Comparison of ENCODE assay signal across 12 mouse cellular contexts in the genomic region with DNA sequence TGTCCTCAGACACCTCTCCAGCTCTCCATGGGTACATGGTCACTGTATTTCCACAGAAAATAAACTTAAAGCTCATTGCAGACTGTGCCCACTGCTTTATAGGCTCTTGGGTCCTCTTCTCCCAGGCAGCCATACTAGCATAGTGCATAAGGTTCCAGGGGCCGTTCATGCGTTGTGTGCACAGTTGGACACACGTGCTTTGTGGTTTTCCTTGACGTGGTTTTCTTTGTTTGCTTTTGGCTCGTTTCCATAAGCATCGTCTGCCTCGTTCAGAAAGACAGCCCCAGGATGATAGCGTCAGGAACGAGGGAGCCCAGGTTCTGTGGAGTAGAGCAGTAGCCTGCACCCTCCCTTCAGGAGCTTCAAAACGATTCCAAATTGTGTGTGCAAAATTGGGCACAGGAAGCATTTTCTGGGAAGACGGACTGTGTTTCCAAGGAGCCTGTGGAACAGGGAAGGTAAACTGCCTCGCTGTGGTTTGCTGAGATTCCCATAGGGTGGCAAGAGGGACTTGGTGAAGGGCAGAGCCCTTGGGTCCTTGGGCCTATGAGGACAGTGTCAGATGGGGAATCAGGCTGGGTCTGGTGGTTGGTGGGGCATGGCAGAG. TPM values are rescaled to one million over a fixed set of nuclear protein-coding genes. Genes with fewer than 3 reads are reported as not detected.
A peak's percentile ranks its signal among the peaks of the same experiment; 100 is the strongest.
DNase-seq lines count a peak whose midpoint lies in the region; ATAC-seq and TF ChIP-seq lines count a peak whose summit lies in the region.
"Had no signal": no experiment of that assay in that cellular context is flagged by ENCODE, and none has a peak within 500 bp of the region (broad histone marks: within the 10 kb centered on the region; RNA-seq: fewer than 3 reads in every experiment).

No protein-coding gene starts in this region.

- WGBS in forebrain, embryonic 15.5 days, result 36% methylated on average over 12 of the region's 12 CpGs
- 34% methylated on average over 12 of the region's 12 CpGs for WGBS in forebrain, embryonic 16.5 days
- 77% methylated on average over 12 of the region's 12 CpGs for WGBS in midbrain, embryonic 11.5 days
- WGBS in midbrain, embryonic 10.5 days, result 81% methylated on average over 12 of the region's 12 CpGs
- WGBS in midbrain, postnatal 0 days, result 37% methylated on average over 12 of the region's 12 CpGs

- ATAC-seq in forebrain, embryonic 15.5 days (replicated peaks), result no peak
- no peak for ATAC-seq in forebrain, embryonic 16.5 days
- ATAC-seq in midbrain, embryonic 11.5 days (ENCODE audit: low FRiP score), result no peak
- ATAC-seq in common myeloid progenitor, adult 5-6 weeks (replicated peaks; ENCODE audit: low read depth, poor library complexity, severe bottlenecking), result peak; percentile 35; the same call in 1 of the 2 replicates
- ATAC-seq in midbrain, postnatal 0 days (ENCODE audit: low FRiP score), result no peak

- no peak for TF ChIP-seq CTCF in midbrain, postnatal 0 days (IDR thresholded peaks at IDR 0.05)

- H3K4me1 ChIP-seq in forebrain, embryonic 15.5 days, result peaks cover 6% of the 10 kb centered on the region; the same call in 1 of the 2 replicates
- peaks cover 8% of the 10 kb centered on the region; the same call in 1 of the 2 replicates for H3K4me1 ChIP-seq in forebrain, embryonic 16.5 days (replicated peaks; ENCODE audit: control insufficient read depth, insufficient read depth, low read length)
- peaks cover 3% of the 10 kb centered on the region; the same call in 1 of the 2 replicates for H3K4me1 ChIP-seq in midbrain, embryonic 11.5 days (ENCODE audit: control insufficient read depth, insufficient read depth, low read length)
- peaks cover 35% of the 10 kb centered on the region for H3K4me1 ChIP-seq in midbrain, embryonic 10.5 days
- H3K4me1 ChIP-seq in midbrain, postnatal 0 days (ENCODE audit: insufficient read depth, low read length), result peaks cover under 1% of the 10 kb centered on the region; the same call in 1 of the 2 replicates

- 0 out of 2 replicates have a peak overlapping the region, but pooled peaks have one; percentile 14 for H3K27ac ChIP-seq in forebrain, embryonic 15.5 days (replicated peaks)
- H3K27ac ChIP-seq in forebrain, embryonic 16.5 days (ENCODE audit: low read length), result no peak overlapping the region
- H3K27ac ChIP-seq in midbrain, embryonic 11.5 days (ENCODE audit: low read depth, low read length), result no peak overlapping the region
- no peak overlapping the region for H3K27ac ChIP-seq in midbrain, embryonic 10.5 days (replicated peaks)
- peak overlapping the region; percentile 34 for H3K27ac ChIP-seq in midbrain, postnatal 0 days (ENCODE audit: low read depth, low read length)
- H3K27ac ChIP-seq: embryonic facial prominence, embryonic 15.5 days; forebrain, embryonic 10.5 days had no signal

- peak; percentile 75 for DNase-seq in midbrain, embryonic 11.5 days (ENCODE audit: low spot score, missing footprints)
- DNase-seq in midbrain, embryonic 10.5 days (ENCODE audit: low spot score), result no peak
- DNase-seq in midbrain, postnatal 0 days (ENCODE audit: low spot score), result peak; percentile 10
- no peak for DNase-seq in thymus, postnatal 10 days (ENCODE audit: low spot score in 2 of 2)
- no peak for DNase-seq in kidney, adult 18-20 months
- DNase-seq: lung, adult 2 months had no signal

- H3K36me3 ChIP-seq in forebrain, embryonic 15.5 days, result no peaks in the 10 kb centered on the region
- no peaks in the 10 kb centered on the region for H3K36me3 ChIP-seq in forebrain, embryonic 16.5 days (ENCODE audit: control insufficient read depth, insufficient read depth)
- no peaks in the 10 kb centered on the region for H3K36me3 ChIP-seq in midbrain, embryonic 11.5 days (ENCODE audit: control insufficient read depth, insufficient read depth, low read length)
- H3K36me3 ChIP-seq in midbrain, embryonic 10.5 days, result peaks cover under 1% of the 10 kb centered on the region; the same call in 1 of the 2 replicates
- peaks cover 27% of the 10 kb centered on the region for H3K36me3 ChIP-seq in midbrain, postnatal 0 days (ENCODE audit: insufficient read depth, low read length)
- H3K36me3 ChIP-seq: embryonic facial prominence, embryonic 15.5 days had no signal

- H3K4me3 ChIP-seq in forebrain, embryonic 15.5 days, result no peak overlapping the region
- H3K4me3 ChIP-seq in forebrain, embryonic 16.5 days (replicated peaks; ENCODE audit: low read length), result no peak overlapping the region
- no peak overlapping the region for H3K4me3 ChIP-seq in midbrain, embryonic 11.5 days (ENCODE audit: low read depth, low read length)
- no peak overlapping the region for H3K4me3 ChIP-seq in midbrain, embryonic 10.5 days
- no peak overlapping the region for H3K4me3 ChIP-seq in midbrain, postnatal 0 days (ENCODE audit: low read depth, low read length)
- H3K4me3 ChIP-seq: embryonic facial prominence, embryonic 15.5 days; forebrain, embryonic 10.5 days had no signal

- H3K4me2 ChIP-seq in forebrain, embryonic 15.5 days (replicated peaks), result no peak overlapping the region
- H3K4me2 ChIP-seq in forebrain, embryonic 16.5 days (ENCODE audit: low read length), result no peak overlapping the region
- H3K4me2 ChIP-seq in midbrain, embryonic 11.5 days, result no peak overlapping the region
- H3K4me2 ChIP-seq in midbrain, postnatal 0 days (ENCODE audit: low read depth, low read length, poor library complexity, severe bottlenecking), result no peak overlapping the region
- H3K4me2 ChIP-seq: embryonic facial prominence, embryonic 15.5 days; heart, embryonic 11.5 days had no signal

- H3K27me3 ChIP-seq in forebrain, embryonic 15.5 days, result no peaks in the 10 kb centered on the region
- H3K27me3 ChIP-seq in forebrain, embryonic 16.5 days (replicated peaks; ENCODE audit: control insufficient read depth, insufficient read depth, low read length), result no peaks in the 10 kb centered on the region
- H3K27me3 ChIP-seq in midbrain, embryonic 11.5 days (ENCODE audit: control insufficient read depth, insufficient read depth, low read length), result no peaks in the 10 kb centered on the region; the same call in 1 of the 2 replicates
- H3K27me3 ChIP-seq in midbrain, embryonic 10.5 days (ENCODE audit: low read depth, poor library complexity, severe bottlenecking), result peaks cover 88% of the 10 kb centered on the region
- no peaks in the 10 kb centered on the region for H3K27me3 ChIP-seq in midbrain, postnatal 0 days (ENCODE audit: insufficient read depth, low read length)

- H3K9ac ChIP-seq in forebrain, embryonic 15.5 days (replicated peaks), result no peak overlapping the region
- no peak overlapping the region for H3K9ac ChIP-seq in forebrain, embryonic 16.5 days (replicated peaks; ENCODE audit: low read depth, low read length)
- H3K9ac ChIP-seq in midbrain, embryonic 11.5 days (ENCODE audit: low read length), result no peak overlapping the region
- H3K9ac ChIP-seq in midbrain, postnatal 0 days (replicated peaks; ENCODE audit: low read length, poor library complexity, severe bottlenecking), result no peak overlapping the region
- H3K9ac ChIP-seq: embryonic facial prominence, embryonic 15.5 days had no signal

- H3K9me3 ChIP-seq in forebrain, embryonic 15.5 days, result no peaks in the 10 kb centered on the region
- no peaks in the 10 kb centered on the region for H3K9me3 ChIP-seq in forebrain, embryonic 16.5 days (ENCODE audit: control insufficient read depth, low read length)
- no peaks in the 10 kb centered on the region for H3K9me3 ChIP-seq in midbrain, embryonic 11.5 days (ENCODE audit: control insufficient read depth, low read length)
- no peaks in the 10 kb centered on the region for H3K9me3 ChIP-seq in midbrain, embryonic 10.5 days (replicated peaks)
- no peaks in the 10 kb centered on the region for H3K9me3 ChIP-seq in midbrain, postnatal 0 days (ENCODE audit: low read length)
- H3K9me3 ChIP-seq: embryonic facial prominence, embryonic 15.5 days; forebrain, embryonic 10.5 days had no signal

RNA-seq across cellular contexts. Expression of gene Chst1, which starts 8.6 kb away (rescaled TPM):
- 25.4 and 27.1 TPM in 2 replicates for polyA plus RNA-seq in forebrain, embryonic 15.5 days (2015; fragmentation: Nextera tagmentation; extraction: Ambion mirVana)
- 18.8 and 27.3 TPM in 2 replicates for polyA plus RNA-seq in forebrain, embryonic 16.5 days (2015; fragmentation: Nextera tagmentation; extraction: Ambion mirVana)
- polyA plus RNA-seq in midbrain, embryonic 11.5 days (2014; fragmentation: Nextera tagmentation; extraction: Ambion mirVana), result 4.2 and 4.3 TPM in 2 replicates
- polyA plus RNA-seq in midbrain, embryonic 10.5 days (2016; fragmentation: Nextera tagmentation; extraction: Ambion mirVana), result 5.1 and 5.7 TPM in 2 replicates
- total RNA-seq in common myeloid progenitor, adult 5-6 weeks (2017), result 0.64 and 1.7 TPM in 2 replicates
- 64.4 and 73.8 TPM in 2 replicates for total RNA-seq in midbrain, postnatal 0 days (2014; rRNA removed)
- polyA plus RNA-seq in midbrain, postnatal 0 days (2015; fragmentation: Nextera tagmentation; extraction: Ambion mirVana), result 39.5 and 43.0 TPM in 2 replicates

Comparison
In these comparisons a context has a peak if more than half of its experiments do, and no peak if none do; other contexts are left out.
1. H3K27ac ChIP-seq: peak in forebrain, embryonic 15.5 days (single experiment) and midbrain, postnatal 0 days (single experiment); none in forebrain, embryonic 16.5 days (single experiment), midbrain, embryonic 11.5 days (single experiment) and midbrain, embryonic 10.5 days (single experiment).
2. DNase-seq: peak in midbrain, embryonic 11.5 days (single experiment) and midbrain, postnatal 0 days (single experiment); none in midbrain, embryonic 10.5 days (single experiment), thymus, postnatal 10 days (0 of 2) and kidney, adult 18-20 months (single experiment).